Mouse (Mus musculus): ENCODE results near the gene Rpap2. TPM values are rescaled to one million over a fixed set of nuclear protein-coding genes. Genes with fewer than 3 reads are reported as not detected.

Rpap2 gene
- polyA plus RNA-seq, 1 experiment from 2014 or later: 23.9 TPM

Other genes starting within 250 kb of the Rpap2 start
- gene Ephx4, start 194.6 kb upstream of the Rpap2 start, polyA plus RNA-seq (2014; fragmentation: Nextera tagmentation; extraction: Ambion mirVana): 0.64 and 0.72 TPM in 2 replicates
- 0.09 TPM in 1 of 2 replicates, not detected in the other for gene Lpcat2b, start 165.8 kb upstream of the Rpap2 start, polyA plus RNA-seq (2014; fragmentation: Nextera tagmentation; extraction: Ambion mirVana)
- 5.0 and 5.3 TPM in 2 replicates for gene Btbd8, start 159.4 kb upstream of the Rpap2 start, polyA plus RNA-seq (2014; fragmentation: Nextera tagmentation; extraction: Ambion mirVana)
- 0.41 and 0.75 TPM in 2 replicates for gene Gm42669, start 89.8 kb upstream of the Rpap2 start, polyA plus RNA-seq (2014; fragmentation: Nextera tagmentation; extraction: Ambion mirVana)
- 0.07 and 0.09 TPM in 2 replicates for gene 1700028K03Rik, start 62.7 kb upstream of the Rpap2 start, polyA plus RNA-seq (2014; fragmentation: Nextera tagmentation; extraction: Ambion mirVana)
- gene Glmn, start 515 bp downstream of the Rpap2 start, polyA plus RNA-seq (2014; fragmentation: Nextera tagmentation; extraction: Ambion mirVana): 42.2 and 42.5 TPM in 2 replicates
- 0.13 TPM in 1 of 2 replicates, not detected in the other for gene Gfi1, start 128.7 kb downstream of the Rpap2 start, polyA plus RNA-seq (2014; fragmentation: Nextera tagmentation; extraction: Ambion mirVana)
- 0.14 and 0.23 TPM in 2 replicates for gene Ube2d2b, start 232.7 kb downstream of the Rpap2 start, polyA plus RNA-seq (2014; fragmentation: Nextera tagmentation; extraction: Ambion mirVana)

Measured in limb, embryonic 11.5 days (tissue).